Mouse (Mus musculus): ENCODE measurements around the gene Cactin.

The Cactin gene

GRCm38 (mm10) chr10:81293334-81294030 lies 27.4 kb upstream of the Cactin start:
- H3K4me1 ChIP-seq (replicated peaks; ENCODE audit: low read depth, low read length) = peaks cover 90% of the 10 kb centered on the region

GRCm38 (mm10) chr10:81294442-81294841 lies 26.5 kb upstream of the Cactin start:
- TF ChIP-seq NANOG (IDR thresholded peaks at IDR 0.05; ENCODE audit: borderline replicate concordance, low read length) (no peak), POU5F1 (IDR thresholded peaks at IDR 0.05; ENCODE audit: borderline replicate concordance, low read length) (no peak), CTCF (conservative IDR thresholded peaks at IDR 0.05; ENCODE audit: low read length) (no peak)
- peaks cover 43% of the 10 kb centered on the region for H3K36me3 ChIP-seq (ENCODE audit: insufficient read depth, low read length)
- peaks cover 14% of the 10 kb centered on the region for H3K27me3 ChIP-seq (ENCODE audit: insufficient read depth, low read length)
- H3K4me3 ChIP-seq (replicated peaks; ENCODE audit: low read length) = peak overlapping the region; percentile 95
- peaks cover 90% of the 10 kb centered on the region for H3K4me1 ChIP-seq (replicated peaks; ENCODE audit: low read depth, low read length)
- no peaks in the 10 kb centered on the region for H3K9me3 ChIP-seq (ENCODE audit: low read length)

More at GRCm38 (mm10) chr10:81293334-81294030, 27.4 kb upstream of the Cactin start:
- H3K27me3 ChIP-seq (ENCODE audit: insufficient read depth, low read length) = peaks cover 14% of the 10 kb centered on the region
- H3K4me3 ChIP-seq (replicated peaks; ENCODE audit: low read length) = peak overlapping the region; percentile 95
- no peaks in the 10 kb centered on the region for H3K9me3 ChIP-seq (ENCODE audit: low read length)
- H3K36me3 ChIP-seq (ENCODE audit: insufficient read depth, low read length) = peaks cover 34% of the 10 kb centered on the region
- TF ChIP-seq POU5F1 (IDR thresholded peaks at IDR 0.05; ENCODE audit: borderline replicate concordance, low read length) (no peak), CTCF (conservative IDR thresholded peaks at IDR 0.05; ENCODE audit: low read length) (no peak), NANOG (IDR thresholded peaks at IDR 0.05; ENCODE audit: borderline replicate concordance, low read length) (no peak)

GRCm38 (mm10) chr10:81295185-81295584 lies 25.7 kb upstream of the Cactin start:
- Histone ChIP-seq H3K27me3 (ENCODE audit: insufficient read depth, low read length) (peaks cover 9% of the 10 kb centered on the region), H3K4me1 (replicated peaks; ENCODE audit: low read depth, low read length) (peaks cover 90% of the 10 kb centered on the region), H3K9me3 (ENCODE audit: low read length) (no peaks in the 10 kb centered on the region), H3K4me3 (replicated peaks; ENCODE audit: low read length) (no peak overlapping the region), H3K36me3 (ENCODE audit: insufficient read depth, low read length) (peaks cover 48% of the 10 kb centered on the region)
- TF ChIP-seq NANOG (IDR thresholded peaks at IDR 0.05; ENCODE audit: borderline replicate concordance, low read length) = no peak
- TF ChIP-seq POU5F1 (IDR thresholded peaks at IDR 0.05; ENCODE audit: borderline replicate concordance, low read length) = no peak
- TF ChIP-seq CTCF (conservative IDR thresholded peaks at IDR 0.05; ENCODE audit: low read length) = no peak

- no peak for TF ChIP-seq CTCF (conservative IDR thresholded peaks at IDR 0.05; ENCODE audit: low read length)
- TF ChIP-seq NANOG (IDR thresholded peaks at IDR 0.05; ENCODE audit: borderline replicate concordance, low read length) = no peak
- TF ChIP-seq POU5F1 (IDR thresholded peaks at IDR 0.05; ENCODE audit: borderline replicate concordance, low read length) = no peak
- peaks cover 90% of the 10 kb centered on the region for H3K4me1 ChIP-seq (replicated peaks; ENCODE audit: low read depth, low read length)
- peak overlapping the region; percentile 58 for H3K4me3 ChIP-seq (replicated peaks; ENCODE audit: low read length)
- H3K36me3 ChIP-seq (ENCODE audit: insufficient read depth, low read length) = peaks cover 60% of the 10 kb centered on the region
- no peaks in the 10 kb centered on the region for H3K9me3 ChIP-seq (ENCODE audit: low read length)
- H3K27me3 ChIP-seq (ENCODE audit: insufficient read depth, low read length) = no peaks in the 10 kb centered on the region
Observed at GRCm38 (mm10) chr10:81297246-81297645, 23.7 kb upstream of the Cactin start.

- Histone ChIP-seq H3K36me3 (ENCODE audit: insufficient read depth, low read length) (peaks cover 65% of the 10 kb centered on the region), H3K4me1 (replicated peaks; ENCODE audit: low read depth, low read length) (peaks cover 94% of the 10 kb centered on the region), H3K4me3 (replicated peaks; ENCODE audit: low read length) (peak overlapping the region; percentile 58), H3K9me3 (ENCODE audit: low read length) (no peaks in the 10 kb centered on the region), H3K27me3 (ENCODE audit: insufficient read depth, low read length) (no peaks in the 10 kb centered on the region)
- TF ChIP-seq NANOG (IDR thresholded peaks at IDR 0.05; ENCODE audit: borderline replicate concordance, low read length) (no peak), POU5F1 (IDR thresholded peaks at IDR 0.05; ENCODE audit: borderline replicate concordance, low read length) (no peak), CTCF (conservative IDR thresholded peaks at IDR 0.05; ENCODE audit: low read length) (no peak)
Observed at GRCm38 (mm10) chr10:81297845-81298244, 23.1 kb upstream of the Cactin start.

- Histone ChIP-seq H3K36me3 (ENCODE audit: insufficient read depth, low read length) (peaks cover 72% of the 10 kb centered on the region), H3K4me3 (replicated peaks; ENCODE audit: low read length) (0 out of 2 replicates have a peak overlapping the region, but pooled peaks have one; percentile 58), H3K27me3 (ENCODE audit: insufficient read depth, low read length) (no peaks in the 10 kb centered on the region), H3K4me1 (replicated peaks; ENCODE audit: low read depth, low read length) (peaks cover 99% of the 10 kb centered on the region), H3K9me3 (ENCODE audit: low read length) (no peaks in the 10 kb centered on the region)
- TF ChIP-seq CTCF (conservative IDR thresholded peaks at IDR 0.05; ENCODE audit: low read length) (no peak), NANOG (IDR thresholded peaks at IDR 0.05; ENCODE audit: borderline replicate concordance, low read length) (no peak), POU5F1 (IDR thresholded peaks at IDR 0.05; ENCODE audit: borderline replicate concordance, low read length) (no peak)
Observed at GRCm38 (mm10) chr10:81298369-81299100, 22.4 kb upstream of the Cactin start.

GRCm38 (mm10) chr10:81299585-81300351 lies 21.1 kb upstream of the Cactin start:
- Histone ChIP-seq H3K4me3 (replicated peaks; ENCODE audit: low read length) (no peak overlapping the region), H3K4me1 (replicated peaks; ENCODE audit: low read depth, low read length) (peaks cover 97% of the 10 kb centered on the region), H3K27me3 (ENCODE audit: insufficient read depth, low read length) (no peaks in the 10 kb centered on the region), H3K36me3 (ENCODE audit: insufficient read depth, low read length) (peaks cover 67% of the 10 kb centered on the region), H3K9me3 (ENCODE audit: low read length) (no peaks in the 10 kb centered on the region)
- no peak for TF ChIP-seq CTCF (conservative IDR thresholded peaks at IDR 0.05; ENCODE audit: low read length)

- Histone ChIP-seq H3K27me3 (ENCODE audit: insufficient read depth, low read length) (no peaks in the 10 kb centered on the region), H3K4me1 (replicated peaks; ENCODE audit: low read depth, low read length) (peaks cover 96% of the 10 kb centered on the region), H3K4me3 (replicated peaks; ENCODE audit: low read length) (no peak overlapping the region), H3K9me3 (ENCODE audit: low read length) (no peaks in the 10 kb centered on the region), H3K36me3 (ENCODE audit: insufficient read depth, low read length) (peaks cover 65% of the 10 kb centered on the region)
- TF ChIP-seq NANOG (IDR thresholded peaks at IDR 0.05; ENCODE audit: borderline replicate concordance, low read length) = no peak
- no peak for TF ChIP-seq CTCF (conservative IDR thresholded peaks at IDR 0.05; ENCODE audit: low read length)
- no peak for TF ChIP-seq POU5F1 (IDR thresholded peaks at IDR 0.05; ENCODE audit: borderline replicate concordance, low read length)
Observed at GRCm38 (mm10) chr10:81300352-81300907, 20.5 kb upstream of the Cactin start.

Measured in E14TG2a.4 (cell line).